Mouse (Mus musculus) fat pad, adult 2 months (tissue): ENCODE data around the gene Mlkl.
"Not testable (repeated sequence)": the region's sequence is repeated elsewhere in the genome, so short reads cannot be mapped to it uniquely, and the experiment has no call there.

Experiments used
- DNase-seq: peaks from one replicate; pipeline ENCODE4 v3.0.0-alpha.2; 2011; ENCODE audit warnings: low read depth, low spot score; ENCODE audit errors: extremely low read depth

The Mlkl gene

GRCm38 (mm10) chr8:111314729-111315128 lies 23.2 kb downstream of the Mlkl start:
- DNase-seq = no peak

- DNase-seq = not testable (repeated sequence)
Measured at GRCm38 (mm10) chr8:111313961-111314360, 24.0 kb downstream of the Mlkl start.

DNA sequence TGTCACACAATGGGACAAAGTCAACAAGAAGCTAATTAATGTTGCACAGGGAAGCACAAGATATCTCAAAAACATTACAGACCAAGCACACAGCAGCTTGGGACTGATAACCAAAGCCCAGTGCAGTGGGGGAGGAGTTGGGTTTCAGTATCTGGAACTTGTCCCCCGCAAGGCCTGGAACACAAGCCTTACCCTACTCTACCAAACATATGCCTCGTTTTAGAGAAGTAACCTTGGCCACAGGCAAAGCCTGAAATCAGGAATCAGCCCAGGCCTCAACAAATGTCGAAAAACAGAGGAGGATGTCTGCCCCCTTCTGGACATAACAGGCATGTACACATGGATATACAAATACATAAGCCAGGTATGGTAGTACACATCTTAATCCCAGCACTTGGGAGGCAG lies 25.2 kb downstream of the Mlkl start:
- no peak for DNase-seq

- DNase-seq = not testable (repeated sequence)
Measured at GRCm38 (mm10) chr8:111310006-111310405, 28.0 kb downstream of the Mlkl start.

DNA sequence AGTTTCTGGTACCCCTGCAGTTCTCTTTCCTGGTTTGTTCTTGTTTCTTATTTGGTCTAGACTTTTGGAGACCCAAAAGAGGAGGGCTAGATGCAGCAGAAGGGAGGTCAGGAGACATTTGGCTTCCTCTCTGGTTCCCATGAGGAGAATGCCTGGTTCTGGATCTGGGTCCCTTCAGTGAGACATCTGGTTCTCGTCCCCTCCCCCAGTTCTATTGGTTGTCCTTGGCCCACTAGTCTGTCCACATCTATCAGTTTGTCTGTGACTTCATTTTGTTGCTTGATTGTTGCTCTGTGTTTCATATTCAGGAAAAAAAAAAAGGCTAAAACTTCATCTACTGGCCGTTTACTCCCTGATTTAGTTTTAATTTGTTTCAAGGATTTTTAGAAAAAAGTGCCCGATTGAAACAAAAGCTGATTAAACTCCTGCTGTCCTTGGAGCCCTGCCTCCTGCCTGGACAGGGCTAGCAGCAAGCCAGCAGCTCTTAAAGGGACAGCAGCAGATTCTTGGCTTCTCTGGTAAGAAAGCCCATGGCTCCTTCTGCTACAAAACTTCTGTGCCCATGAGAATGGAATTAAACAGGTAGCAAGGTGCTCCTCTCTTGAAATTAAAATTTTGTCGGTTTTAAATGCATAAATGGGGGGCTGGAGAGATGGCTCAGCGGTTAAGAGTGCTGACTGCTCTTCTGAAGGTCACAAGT lies 32.8 kb downstream of the Mlkl start:
- DNase-seq = no peak

GRCm38 (mm10) chr8:111304359-111304758 lies 33.6 kb downstream of the Mlkl start:
- DNase-seq = no peak

GRCm38 (mm10) chr8:111303076-111303803 lies 34.7 kb downstream of the Mlkl start:
- DNase-seq = not testable (repeated sequence)

DNA sequence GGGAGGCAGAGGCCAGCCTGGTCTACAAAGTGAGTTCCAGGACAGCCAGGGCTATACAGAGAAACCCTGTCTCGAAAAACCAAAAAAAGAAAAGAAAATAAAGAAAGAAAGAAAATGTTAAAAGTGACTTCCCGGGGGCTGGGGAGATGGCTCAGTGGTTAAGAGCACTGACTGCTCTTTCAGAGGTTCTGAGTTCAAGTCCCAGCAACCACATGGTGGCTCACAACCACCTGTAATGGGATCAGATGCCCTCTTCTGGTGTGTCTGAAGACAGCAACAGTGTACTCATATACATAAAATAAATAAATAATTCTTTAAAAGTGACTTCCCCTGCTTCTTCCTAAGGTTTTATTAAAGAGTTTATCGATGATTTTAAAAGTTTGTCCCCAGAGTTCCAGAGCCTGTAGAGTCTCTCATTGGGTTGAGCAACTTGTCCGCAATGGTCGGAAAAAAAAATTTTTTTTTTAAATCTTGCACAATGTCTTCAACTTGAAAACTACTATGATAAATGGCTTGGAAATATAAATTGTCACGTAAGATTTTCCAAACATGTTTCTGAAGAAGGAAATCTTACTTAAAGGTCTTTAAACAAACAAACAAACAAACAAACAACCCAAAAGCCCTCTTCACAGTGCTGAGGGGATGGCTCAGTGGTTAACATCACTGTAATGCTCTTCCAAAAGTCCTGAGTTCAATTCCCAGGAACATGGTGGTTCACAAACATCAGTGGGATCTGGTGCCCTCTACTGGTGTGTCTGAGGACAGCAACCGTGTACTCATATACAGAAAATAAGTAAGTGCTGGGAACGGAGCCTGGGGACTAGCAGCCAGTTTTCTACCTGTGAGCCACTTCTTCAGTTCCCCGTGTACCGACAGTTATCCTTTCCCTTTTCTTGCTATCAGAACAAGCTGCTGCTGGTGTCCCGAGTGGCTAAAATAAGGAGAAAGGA lies 37.1 kb downstream of the Mlkl start:
- no peak for DNase-seq

DNA sequence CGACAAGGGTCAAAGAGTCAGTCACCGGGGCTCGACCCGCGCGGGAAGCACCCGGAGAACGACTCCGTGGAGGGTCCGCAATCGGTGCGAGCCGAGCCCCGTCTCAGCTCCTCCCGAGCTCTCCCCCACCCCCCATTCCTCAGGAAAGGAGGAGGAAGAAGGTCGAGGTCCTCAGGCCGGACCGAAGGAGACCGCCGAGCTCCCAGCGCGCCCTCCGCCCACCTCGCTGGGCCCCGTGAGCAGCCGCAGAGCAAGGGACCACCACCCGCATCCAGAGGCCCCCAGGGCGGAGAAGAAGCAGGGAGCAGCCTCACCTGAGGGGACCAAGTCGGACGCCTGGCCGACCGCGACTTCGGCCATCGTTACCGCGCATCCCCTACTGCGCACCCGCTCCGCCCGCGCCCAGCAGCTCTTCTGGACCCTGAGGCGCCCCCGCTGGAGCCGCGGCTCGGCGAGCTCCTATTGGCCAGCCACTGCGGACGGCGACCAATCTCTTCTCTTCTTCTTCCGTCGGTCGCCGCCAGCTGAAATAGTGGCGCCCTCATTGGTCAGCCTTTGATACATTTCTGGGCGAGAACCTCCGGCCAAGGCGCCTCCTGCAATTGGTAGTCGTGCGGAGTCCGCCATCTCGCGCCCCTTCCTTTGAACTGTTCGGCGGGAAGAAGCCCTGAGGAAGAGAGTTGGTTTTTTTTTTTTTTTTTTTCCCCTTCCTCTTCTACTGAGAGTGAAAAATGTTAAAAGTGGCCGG lies 38.0 kb downstream of the Mlkl start, which contains the start of gene Rfwd3:
Rfwd3 (minus strand) TSS at position 402 of the 748 bp plus-strand sequence.
- peak; percentile 83 for DNase-seq

DNA sequence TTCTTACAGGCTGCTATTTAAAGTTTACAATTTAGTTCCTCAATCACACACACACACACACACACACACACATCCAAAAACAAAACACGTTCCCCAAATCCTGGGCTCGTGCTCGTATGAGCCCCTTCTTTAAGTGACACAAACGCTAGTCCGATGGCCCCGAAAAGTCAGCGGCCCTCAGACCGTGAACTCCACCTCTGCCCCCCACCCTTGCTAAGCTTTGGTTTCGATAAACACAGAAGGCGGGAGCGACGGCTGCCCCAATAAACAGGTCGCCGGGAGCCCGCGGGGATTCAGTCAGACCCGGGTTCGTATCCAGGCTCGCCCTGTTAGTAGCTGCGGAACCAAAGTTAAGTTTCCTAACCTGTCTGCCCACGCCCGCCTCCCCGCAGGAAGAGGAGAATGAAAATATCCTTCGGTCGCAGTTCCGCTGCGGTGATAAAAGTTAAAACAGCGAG lies 38.6 kb downstream of the Mlkl start:
- DNase-seq = no peak

- DNase-seq = no peak
Measured at GRCm38 (mm10) chr8:111298011-111298410, 40.0 kb downstream of the Mlkl start.

DNA sequence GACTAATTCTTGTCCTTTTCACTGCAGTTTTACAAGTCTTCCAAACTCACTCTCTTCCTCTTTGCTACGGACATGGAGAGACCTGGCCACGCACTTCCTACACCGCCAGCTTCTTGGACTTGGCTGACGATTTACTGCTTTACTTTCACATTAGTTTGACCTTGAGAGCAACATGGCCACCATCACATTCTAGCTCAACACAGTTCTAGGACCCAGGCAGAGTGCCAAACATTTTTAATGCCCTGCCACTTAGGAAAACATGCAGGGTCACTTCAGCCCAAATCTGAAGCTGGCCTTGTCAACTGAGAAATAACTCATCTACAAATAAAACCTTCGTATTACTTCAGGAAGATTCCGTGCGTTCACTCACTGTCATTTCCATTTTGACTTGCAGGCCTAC lies 46.2 kb downstream of the Mlkl start:
- DNase-seq = no peak

DNA sequence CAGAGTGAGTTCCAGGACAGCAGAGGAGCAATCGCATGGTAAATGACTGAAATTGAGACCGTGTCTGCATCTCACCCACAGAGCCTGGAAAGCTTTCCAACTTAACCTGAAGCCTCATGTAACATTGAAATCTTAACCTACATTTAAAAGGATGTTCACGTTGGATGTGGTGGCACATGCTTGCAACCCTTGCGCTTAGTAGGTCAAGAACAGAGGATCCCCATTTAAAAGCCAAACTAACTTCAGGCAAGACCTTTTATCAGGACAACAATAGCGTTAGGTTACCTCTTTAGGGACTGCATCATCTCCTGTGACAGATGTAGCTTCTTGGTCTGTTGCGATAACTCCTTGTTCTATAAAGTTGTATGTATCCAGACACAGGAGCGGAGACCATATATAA lies 47.4 kb downstream of the Mlkl start:
- DNase-seq = no peak

- DNase-seq = peak; percentile 62
Measured at GRCm38 (mm10) chr8:111285603-111286002, 52.4 kb downstream of the Mlkl start.

- peak; percentile 98 for DNase-seq
Measured at GRCm38 (mm10) chr8:111282093-111282492, 55.9 kb downstream of the Mlkl start.

DNA sequence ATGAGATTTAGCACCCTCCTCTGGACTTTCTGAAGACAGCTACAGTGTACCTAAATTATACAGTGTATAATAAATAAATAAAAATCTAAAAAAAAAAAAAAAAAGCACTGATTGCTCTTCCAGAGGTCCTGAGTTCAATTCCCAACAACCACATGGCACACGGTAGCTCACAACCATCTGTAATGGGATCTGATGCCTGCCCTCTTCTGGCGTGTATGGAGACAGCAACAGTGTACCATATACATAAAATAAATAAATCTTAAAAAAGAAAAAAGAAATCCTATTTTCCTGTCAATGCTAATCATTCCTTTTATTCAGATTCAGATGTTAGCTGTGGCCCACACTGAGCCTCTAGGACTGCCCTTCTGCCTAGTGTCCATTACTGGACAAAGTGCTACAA lies 69.7 kb downstream of the Mlkl start:
- no peak for DNase-seq

- DNase-seq = not testable (repeated sequence)
Measured at GRCm38 (mm10) chr8:111266161-111266560, 71.8 kb downstream of the Mlkl start.

GRCm38 (mm10) chr8:111264693-111265220 lies 73.2 kb downstream of the Mlkl start:
- no peak for DNase-seq

DNA sequence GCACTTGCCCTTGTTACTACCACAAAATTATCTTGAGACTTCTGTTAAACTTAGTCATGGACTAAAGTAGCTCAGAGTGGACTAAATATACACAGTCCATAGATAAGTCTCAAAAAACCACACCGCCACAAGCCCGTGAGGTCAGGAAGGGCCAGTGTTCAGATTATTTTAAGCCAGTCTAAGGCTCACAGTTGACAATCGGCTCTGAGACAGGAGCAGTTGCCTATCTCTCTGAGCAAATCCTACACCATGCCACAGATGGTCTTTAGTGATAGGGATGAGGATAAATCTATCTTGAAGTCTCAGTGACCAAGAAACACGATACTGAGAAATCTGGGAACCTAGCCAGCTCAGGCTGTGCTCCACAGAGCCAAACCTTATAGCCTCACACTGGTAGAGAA lies 76.0 kb downstream of the Mlkl start:
- no peak for DNase-seq
